Mouse (Mus musculus) ES-E14 (cell line): Measurements from ENCODE around the gene Tspan13.

Experiments used
- HCFC1 ChIP-seq: IDR thresholded peaks from 2 replicates; pipeline ENCODE4 v1.6.1; 2012; ENCODE audit warnings: low read length, inconsistent platforms, borderline replicate concordance; ENCODE audit not compliant: insufficient read depth
- MAFK ChIP-seq: IDR thresholded peaks from 2 replicates; pipeline ENCODE4 v1.6.1; 2014; ENCODE audit warnings: mild to moderate bottlenecking, low read depth, low read length, inconsistent platforms; ENCODE audit not compliant: insufficient read depth
- ZNF384 ChIP-seq: IDR thresholded peaks from 2 replicates; pipeline ENCODE4 v1.6.1; 2012; ENCODE audit warnings: low read depth, low read length, inconsistent platforms

DNA sequence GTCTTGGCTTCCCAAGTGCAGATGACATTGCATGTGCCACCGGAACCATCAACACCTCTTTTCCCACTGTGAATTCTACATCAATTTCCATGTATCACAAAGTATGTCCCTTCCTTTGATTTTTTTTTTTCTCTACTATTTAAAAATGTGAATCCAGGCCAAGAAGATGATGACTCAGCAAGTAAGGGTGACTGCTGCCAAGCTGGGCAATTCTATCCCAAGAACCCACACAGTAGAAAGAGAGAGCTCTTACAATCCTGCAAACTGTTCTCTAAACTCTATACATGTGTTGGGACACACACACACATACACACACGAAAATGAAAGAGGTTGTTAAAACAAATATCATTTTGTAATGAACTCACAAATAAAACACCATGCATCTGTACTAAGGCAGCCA, 15.1 kb downstream of the Tspan13 start:
- TF ChIP-seq MAFK = peak; percentile 63; the same call in 1 of the 2 replicates
- no peak for TF ChIP-seq ZNF384
- TF ChIP-seq HCFC1 = no peak
